ENCODE assay signal across 19 mouse cellular contexts in the genomic region with DNA sequence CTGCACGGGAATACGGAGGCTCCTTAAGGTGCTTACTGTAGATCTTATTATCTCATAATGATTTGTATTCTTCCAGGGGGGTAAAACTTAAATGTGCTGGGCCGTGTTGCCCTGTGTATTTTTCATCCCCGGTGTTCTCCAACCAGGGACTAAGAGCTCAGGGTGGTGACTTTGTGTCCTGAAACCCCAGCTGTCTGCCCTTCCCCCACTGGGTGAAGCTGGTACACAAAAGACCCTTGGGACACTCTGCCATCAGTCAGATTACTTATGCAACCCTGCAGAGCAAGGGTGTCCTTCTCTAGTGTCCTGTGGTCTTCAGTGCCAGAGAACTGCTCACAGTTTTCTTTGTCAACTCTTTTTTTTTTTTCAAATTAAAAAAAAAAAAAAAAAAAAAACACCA.
DNase-seq lines count a peak whose midpoint lies in the region; ATAC-seq lines count a peak whose summit lies in the region.
"Had no signal": no experiment of that assay in that cellular context is flagged by ENCODE, and none has a peak within 500 bp of the region (broad histone marks: within the 10 kb centered on the region; RNA-seq: fewer than 3 reads in every experiment).

No protein-coding gene starts in this region.

- H3K36me3 ChIP-seq in heart, embryonic 11.5 days (ENCODE audit: control insufficient read depth, insufficient read depth, low read length) = no peaks in the 10 kb centered on the region
- H3K36me3 ChIP-seq in midbrain, embryonic 12.5 days = no peaks in the 10 kb centered on the region
- H3K36me3 ChIP-seq in midbrain, embryonic 13.5 days = no peaks in the 10 kb centered on the region
- H3K36me3 ChIP-seq in embryonic facial prominence, embryonic 10.5 days (replicated peaks) = no peaks in the 10 kb centered on the region
- H3K36me3 ChIP-seq: embryonic facial prominence, embryonic 12.5 days; hindbrain, embryonic 15.5 days; limb, embryonic 15.5 days; stomach, embryonic 15.5 days had no signal

- no peak overlapping the region for H3K4me3 ChIP-seq in heart, embryonic 11.5 days (ENCODE audit: low read depth, low read length)
- no peak overlapping the region for H3K4me3 ChIP-seq in midbrain, embryonic 12.5 days
- H3K4me3 ChIP-seq in midbrain, embryonic 13.5 days (replicated peaks) = no peak overlapping the region
- H3K4me3 ChIP-seq in embryonic facial prominence, embryonic 10.5 days = no peak overlapping the region
- H3K4me3 ChIP-seq: embryonic facial prominence, embryonic 12.5 days; hindbrain, embryonic 15.5 days; limb, embryonic 15.5 days; stomach, embryonic 15.5 days had no signal

- no peak overlapping the region for H3K27ac ChIP-seq in heart, embryonic 11.5 days (ENCODE audit: low read depth, low read length)
- H3K27ac ChIP-seq in midbrain, embryonic 12.5 days (replicated peaks) = 0 out of 2 replicates have a peak overlapping the region, but pooled peaks have one; percentile 39
- H3K27ac ChIP-seq in midbrain, embryonic 13.5 days = no peak overlapping the region
- no peak overlapping the region for H3K27ac ChIP-seq in embryonic facial prominence, embryonic 10.5 days (replicated peaks)
- H3K27ac ChIP-seq: embryonic facial prominence, embryonic 12.5 days; hindbrain, embryonic 15.5 days; limb, embryonic 15.5 days; stomach, embryonic 15.5 days had no signal

- no peak for ATAC-seq in heart, embryonic 11.5 days (replicated peaks; ENCODE audit: insufficient number of reproducible peaks, low FRiP score, low TSS enrichment)
- ATAC-seq in midbrain, embryonic 12.5 days (ENCODE audit: low FRiP score, low read depth) = no peak
- no peak for ATAC-seq in midbrain, embryonic 13.5 days
- ATAC-seq: Patski had no signal

- 62% methylated on average over 4 of the region's 4 CpGs for WGBS in heart, embryonic 11.5 days (ENCODE audit: insufficient replicate concordance)
- 65% methylated on average over 4 of the region's 4 CpGs for WGBS in midbrain, embryonic 12.5 days
- 75% methylated on average over 4 of the region's 4 CpGs for WGBS in midbrain, embryonic 13.5 days
- WGBS in embryonic facial prominence, embryonic 10.5 days = 76% methylated on average over 4 of the region's 4 CpGs

- peak; percentile 36 for DNase-seq in cerebellum, adult 8-10 months
- DNase-seq in cerebellum, adult 18-20 months = no peak
- DNase-seq in heart, postnatal 4 days = no peak
- no peak for DNase-seq in embryonic facial prominence, embryonic 10.5 days (ENCODE audit: low spot score)
- DNase-seq in frontal cortex, postnatal 36 days (ENCODE audit: low spot score in 2 of 2) = no peak
- DNase-seq: cerebellum, adult 9-10 months; kidney, adult 2 months; kidney, postnatal 4 days; lung, embryonic 14.5 days; retina, postnatal 1 day; thymus, postnatal 25 days had no signal

- no peak overlapping the region for H3K9ac ChIP-seq in heart, embryonic 11.5 days (ENCODE audit: low read depth, low read length)
- H3K9ac ChIP-seq in midbrain, embryonic 12.5 days (replicated peaks) = no peak overlapping the region
- H3K9ac ChIP-seq in midbrain, embryonic 13.5 days (replicated peaks) = no peak overlapping the region
- H3K9ac ChIP-seq: embryonic facial prominence, embryonic 12.5 days; hindbrain, embryonic 15.5 days; limb, embryonic 15.5 days; lung, embryonic 14.5 days; stomach, embryonic 15.5 days had no signal

- peaks cover 58% of the 10 kb centered on the region for H3K4me1 ChIP-seq in heart, embryonic 11.5 days (ENCODE audit: control insufficient read depth, insufficient read depth, low read length)
- H3K4me1 ChIP-seq in midbrain, embryonic 12.5 days = peaks cover 63% of the 10 kb centered on the region
- peaks cover 86% of the 10 kb centered on the region for H3K4me1 ChIP-seq in midbrain, embryonic 13.5 days (replicated peaks)
- H3K4me1 ChIP-seq in embryonic facial prominence, embryonic 10.5 days = peaks cover 79% of the 10 kb centered on the region

- H3K27me3 ChIP-seq in heart, embryonic 11.5 days (ENCODE audit: control insufficient read depth, insufficient read depth, low read length) = no peaks in the 10 kb centered on the region
- H3K27me3 ChIP-seq in midbrain, embryonic 12.5 days = no peaks in the 10 kb centered on the region
- no peaks in the 10 kb centered on the region for H3K27me3 ChIP-seq in midbrain, embryonic 13.5 days
- H3K27me3 ChIP-seq in embryonic facial prominence, embryonic 10.5 days (replicated peaks; ENCODE audit: low read depth, poor library complexity, severe bottlenecking) = no peaks in the 10 kb centered on the region
- H3K27me3 ChIP-seq: embryonic facial prominence, embryonic 12.5 days; hindbrain, embryonic 15.5 days; Patski; stomach, embryonic 15.5 days had no signal

- H3K9me3 ChIP-seq in heart, embryonic 11.5 days (replicated peaks; ENCODE audit: control insufficient read depth, low read length) = no peaks in the 10 kb centered on the region
- no peaks in the 10 kb centered on the region for H3K9me3 ChIP-seq in midbrain, embryonic 12.5 days
- no peaks in the 10 kb centered on the region for H3K9me3 ChIP-seq in midbrain, embryonic 13.5 days
- H3K9me3 ChIP-seq in embryonic facial prominence, embryonic 10.5 days = no peaks in the 10 kb centered on the region
- H3K9me3 ChIP-seq: embryonic facial prominence, embryonic 12.5 days; hindbrain, embryonic 15.5 days; limb, embryonic 15.5 days; stomach, embryonic 15.5 days had no signal

- peak overlapping the region; percentile 27 for H3K4me2 ChIP-seq in heart, embryonic 11.5 days
- H3K4me2 ChIP-seq in midbrain, embryonic 12.5 days (replicated peaks) = no peak overlapping the region
- H3K4me2 ChIP-seq in midbrain, embryonic 13.5 days (replicated peaks) = no peak overlapping the region
- H3K4me2 ChIP-seq: embryonic facial prominence, embryonic 12.5 days; hindbrain, embryonic 15.5 days; limb, embryonic 15.5 days; lung, embryonic 14.5 days; stomach, embryonic 15.5 days had no signal
